Mouse (Mus musculus): ENCODE measurements around the gene Nptxr. TPM values are rescaled to one million over a fixed set of nuclear protein-coding genes. Genes with fewer than 3 reads are reported as not detected.

The Nptxr gene
- 8.0 and 9.7 TPM in 2 replicates for polyA plus RNA-seq (2011; ENCODE audit: insufficient read depth, insufficient read length, low read depth, missing spikeins)

DNA sequence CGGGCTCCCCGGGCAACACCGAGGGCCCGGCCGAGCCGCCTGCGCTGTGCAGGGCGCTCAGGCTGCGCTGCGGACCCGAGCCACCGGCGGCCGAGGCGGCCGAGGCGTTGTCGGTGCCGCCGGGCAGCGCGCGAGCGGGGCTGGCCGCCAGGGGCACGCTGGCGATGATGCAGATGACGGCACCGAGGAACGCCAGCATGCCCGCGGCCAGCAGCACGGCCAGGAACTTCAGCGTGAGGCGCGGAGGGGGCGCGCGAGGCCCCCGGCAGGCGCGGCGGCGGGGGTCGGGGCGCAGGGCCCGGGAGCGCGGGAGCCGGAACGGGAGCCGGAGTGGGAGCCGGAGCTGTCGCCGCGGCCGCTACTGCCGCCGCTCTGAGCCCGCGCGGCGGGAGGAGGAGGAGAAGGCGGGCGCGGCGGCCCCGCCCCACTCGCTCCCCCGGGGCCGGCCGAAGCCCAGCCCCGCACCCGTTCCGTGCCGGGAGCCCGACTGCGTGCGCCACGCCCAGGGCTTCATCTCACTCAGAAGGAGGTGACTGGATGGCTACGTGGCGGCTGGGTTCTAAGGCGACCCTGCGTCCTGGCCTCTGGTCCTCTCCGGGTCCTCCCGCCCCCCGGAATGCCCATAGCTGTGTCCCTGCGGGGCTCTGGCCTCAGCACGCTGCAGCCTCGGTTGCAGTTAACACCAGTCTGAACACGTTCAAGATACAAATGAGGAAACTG lies at the start of gene Nptxr:
Gene Nptxr, minus strand, starts transcription at position 415 of the 720 bp plus-strand sequence.
- no peak for TF ChIP-seq EP300 (IDR thresholded peaks at IDR 0.05; ENCODE audit: insufficient read depth, low read depth, low read length)
- TF ChIP-seq POLR2A (IDR thresholded peaks at IDR 0.05; ENCODE audit: insufficient read depth, low read length) = no peak
- TF ChIP-seq CTCF (IDR thresholded peaks at IDR 0.05; ENCODE audit: low read depth, low read length) = no peak

DNA sequence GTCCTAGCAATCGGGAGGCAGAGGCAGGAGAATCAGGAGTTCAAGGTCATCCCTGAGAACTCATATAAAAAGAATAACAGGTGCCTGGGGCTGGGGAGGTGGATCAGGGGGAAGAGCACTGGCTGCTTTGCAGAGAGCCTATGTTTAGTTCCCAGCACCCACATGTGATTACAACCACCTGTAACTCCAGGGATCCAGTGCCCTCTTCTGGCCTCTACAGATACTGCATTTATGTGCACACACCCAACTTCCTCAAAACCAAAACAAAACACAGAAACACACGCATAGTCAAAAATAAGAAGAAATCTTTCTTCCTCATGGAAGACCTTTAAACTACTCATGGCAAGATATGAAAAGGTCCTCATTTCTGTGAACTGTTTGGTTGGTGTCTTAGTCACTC lies 45.6 kb upstream of the Nptxr start:
- H3K9me3 ChIP-seq (replicated peaks; ENCODE audit: control insufficient read depth, insufficient read depth, low read length, poor library complexity, severe bottlenecking) = no peaks in the 10 kb centered on the region
- no peak for TF ChIP-seq CTCF (IDR thresholded peaks at IDR 0.05; ENCODE audit: low read depth, low read length)
- TF ChIP-seq POLR2A (IDR thresholded peaks at IDR 0.05; ENCODE audit: insufficient read depth, low read length) = no peak
- no peak for TF ChIP-seq EP300 (IDR thresholded peaks at IDR 0.05; ENCODE audit: insufficient read depth, low read depth, low read length)
- no peak overlapping the region for H3K27ac ChIP-seq (ENCODE audit: insufficient read depth, low read length)
- no peaks in the 10 kb centered on the region for H3K36me3 ChIP-seq (ENCODE audit: control insufficient read depth, insufficient read depth, low read length, poor library complexity, severe bottlenecking)
- peaks cover 5% of the 10 kb centered on the region for H3K4me1 ChIP-seq (ENCODE audit: control insufficient read depth, insufficient read depth, low read length)
- H3K4me3 ChIP-seq (ENCODE audit: low read depth, low read length) = no peak overlapping the region
- H3K9ac ChIP-seq (ENCODE audit: low read depth, poor library complexity, severe bottlenecking) = no peak overlapping the region
- H3K27me3 ChIP-seq (ENCODE audit: control insufficient read depth, insufficient read depth, low read length, poor library complexity, severe bottlenecking) = no peaks in the 10 kb centered on the region

More for the DNA sequence above, at the start of gene Nptxr:
- H3K4me3 ChIP-seq (ENCODE audit: low read depth, low read length) = peak within 1 kb of the TSS; percentile 61
- H3K27ac ChIP-seq (ENCODE audit: insufficient read depth, low read length) = no peak within 1 kb of the TSS
- no peaks in the 10 kb centered on the region for H3K9me3 ChIP-seq (replicated peaks; ENCODE audit: control insufficient read depth, insufficient read depth, low read length, poor library complexity, severe bottlenecking)
- peaks cover 14% of the 10 kb centered on the region for H3K27me3 ChIP-seq (ENCODE audit: control insufficient read depth, insufficient read depth, low read length, poor library complexity, severe bottlenecking)
- no peaks in the 10 kb centered on the region for H3K4me1 ChIP-seq (ENCODE audit: control insufficient read depth, insufficient read depth, low read length)
- H3K36me3 ChIP-seq (ENCODE audit: control insufficient read depth, insufficient read depth, low read length, poor library complexity, severe bottlenecking) = no peaks in the 10 kb centered on the region
- H3K9ac ChIP-seq (ENCODE audit: low read depth, poor library complexity, severe bottlenecking) = peak within 1 kb of the TSS; percentile 73

DNA sequence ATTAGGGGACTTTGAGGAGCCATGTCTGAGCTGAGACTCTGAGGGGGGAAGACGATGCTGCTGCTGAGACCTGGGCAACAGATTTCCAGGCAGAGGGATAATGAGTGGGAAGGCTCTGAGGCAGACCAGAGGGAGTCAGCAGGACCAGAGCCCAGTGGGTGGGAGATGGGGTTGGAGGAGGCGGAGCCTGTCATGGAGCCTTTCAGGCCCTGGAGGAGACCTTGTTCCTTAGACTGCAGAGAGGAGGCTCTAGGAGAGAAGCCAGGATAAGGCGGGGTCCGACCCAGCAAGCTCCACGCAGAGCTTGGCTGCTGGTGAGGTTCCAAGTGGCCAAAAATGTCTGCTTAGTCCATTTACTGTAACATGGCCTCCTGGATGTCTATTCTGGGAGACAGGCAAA lies 42.5 kb upstream of the Nptxr start:
- H3K4me3 ChIP-seq (ENCODE audit: low read depth, low read length) = peak overlapping the region; percentile 82
- H3K36me3 ChIP-seq (ENCODE audit: control insufficient read depth, insufficient read depth, low read length, poor library complexity, severe bottlenecking) = no peaks in the 10 kb centered on the region; the same call in 1 of the 2 replicates
- peak overlapping the region; percentile 85 for H3K9ac ChIP-seq (ENCODE audit: low read depth, poor library complexity, severe bottlenecking)
- H3K9me3 ChIP-seq (replicated peaks; ENCODE audit: control insufficient read depth, insufficient read depth, low read length, poor library complexity, severe bottlenecking) = no peaks in the 10 kb centered on the region
- peak overlapping the region; percentile 92 for H3K27ac ChIP-seq (ENCODE audit: insufficient read depth, low read length)
- peaks cover 3% of the 10 kb centered on the region for H3K4me1 ChIP-seq (ENCODE audit: control insufficient read depth, insufficient read depth, low read length)
- TF ChIP-seq EP300 (IDR thresholded peaks at IDR 0.05; ENCODE audit: insufficient read depth, low read depth, low read length) (peak; percentile 80; the same call in 1 of the 2 replicates), CTCF (IDR thresholded peaks at IDR 0.05; ENCODE audit: low read depth, low read length) (no peak), POLR2A (IDR thresholded peaks at IDR 0.05; ENCODE audit: insufficient read depth, low read length) (peak; percentile 53)
- H3K27me3 ChIP-seq (ENCODE audit: control insufficient read depth, insufficient read depth, low read length, poor library complexity, severe bottlenecking) = no peaks in the 10 kb centered on the region

DNA sequence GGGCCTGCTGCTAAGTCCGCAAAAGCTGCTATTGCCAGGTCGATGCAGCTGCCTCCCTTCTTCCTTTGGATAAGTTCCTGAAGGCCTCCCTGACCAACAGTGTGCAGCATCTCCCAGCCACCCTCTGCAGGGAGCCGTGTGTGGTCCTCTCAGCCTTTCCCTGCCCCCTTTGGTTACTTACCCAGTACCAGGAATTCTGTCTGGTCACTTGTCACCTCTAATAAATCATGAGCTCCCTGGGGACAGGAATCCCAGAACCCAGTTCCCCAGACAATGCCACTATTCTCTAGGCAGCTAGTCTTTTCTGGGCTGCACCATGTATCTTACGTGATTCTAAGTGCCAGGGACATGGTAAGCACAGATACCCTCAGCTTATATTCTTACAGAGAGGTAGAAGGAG lies 41.4 kb upstream of the Nptxr start:
- no peak for TF ChIP-seq CTCF (IDR thresholded peaks at IDR 0.05; ENCODE audit: low read depth, low read length)
- TF ChIP-seq EP300 (IDR thresholded peaks at IDR 0.05; ENCODE audit: insufficient read depth, low read depth, low read length) = no peak
- TF ChIP-seq POLR2A (IDR thresholded peaks at IDR 0.05; ENCODE audit: insufficient read depth, low read length) = no peak
- Histone ChIP-seq H3K4me1 (ENCODE audit: control insufficient read depth, insufficient read depth, low read length) (peaks cover 3% of the 10 kb centered on the region), H3K27ac (ENCODE audit: insufficient read depth, low read length) (peak overlapping the region; percentile 92)

DNA sequence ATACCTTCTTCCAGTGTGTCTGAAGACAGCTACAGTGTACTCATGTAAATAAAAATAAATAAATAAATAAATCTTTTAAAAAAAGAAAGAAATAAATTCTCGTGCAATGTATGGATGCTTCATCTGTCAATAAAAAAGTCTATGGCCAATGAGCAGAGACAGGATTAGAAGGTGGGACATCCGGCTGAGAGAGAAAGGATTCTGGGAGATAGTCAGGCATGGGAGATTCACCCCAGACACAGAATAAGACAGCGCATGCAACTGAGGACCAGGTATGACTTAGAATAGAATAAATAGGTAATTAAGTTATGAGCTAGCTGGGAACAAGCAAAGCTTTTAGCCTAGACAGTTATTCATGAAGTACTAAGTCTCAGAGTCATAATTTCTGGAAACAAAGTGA lies 38.4 kb upstream of the Nptxr start:
- no peak overlapping the region for H3K4me3 ChIP-seq (ENCODE audit: low read depth, low read length)
- H3K9ac ChIP-seq (ENCODE audit: low read depth, poor library complexity, severe bottlenecking) = no peak overlapping the region
- no peaks in the 10 kb centered on the region; the same call in 1 of the 2 replicates for H3K36me3 ChIP-seq (ENCODE audit: control insufficient read depth, insufficient read depth, low read length, poor library complexity, severe bottlenecking)
- no peaks in the 10 kb centered on the region for H3K4me1 ChIP-seq (ENCODE audit: control insufficient read depth, insufficient read depth, low read length)
- no peak for TF ChIP-seq CTCF (IDR thresholded peaks at IDR 0.05; ENCODE audit: low read depth, low read length)
- no peak for TF ChIP-seq POLR2A (IDR thresholded peaks at IDR 0.05; ENCODE audit: insufficient read depth, low read length)
- TF ChIP-seq EP300 (IDR thresholded peaks at IDR 0.05; ENCODE audit: insufficient read depth, low read depth, low read length) = no peak
- H3K9me3 ChIP-seq (replicated peaks; ENCODE audit: control insufficient read depth, insufficient read depth, low read length, poor library complexity, severe bottlenecking) = no peaks in the 10 kb centered on the region
- no peak overlapping the region for H3K27ac ChIP-seq (ENCODE audit: insufficient read depth, low read length)
- no peaks in the 10 kb centered on the region for H3K27me3 ChIP-seq (ENCODE audit: control insufficient read depth, insufficient read depth, low read length, poor library complexity, severe bottlenecking)

More for the DNA sequence above, 41.4 kb upstream of the Nptxr start:
- Histone ChIP-seq H3K9ac (ENCODE audit: low read depth, poor library complexity, severe bottlenecking) (peak overlapping the region; percentile 85), H3K36me3 (ENCODE audit: control insufficient read depth, insufficient read depth, low read length, poor library complexity, severe bottlenecking) (no peaks in the 10 kb centered on the region; the same call in 1 of the 2 replicates), H3K9me3 (replicated peaks; ENCODE audit: control insufficient read depth, insufficient read depth, low read length, poor library complexity, severe bottlenecking) (no peaks in the 10 kb centered on the region), H3K4me3 (ENCODE audit: low read depth, low read length) (peak overlapping the region; percentile 91), H3K27me3 (ENCODE audit: control insufficient read depth, insufficient read depth, low read length, poor library complexity, severe bottlenecking) (no peaks in the 10 kb centered on the region)

DNA sequence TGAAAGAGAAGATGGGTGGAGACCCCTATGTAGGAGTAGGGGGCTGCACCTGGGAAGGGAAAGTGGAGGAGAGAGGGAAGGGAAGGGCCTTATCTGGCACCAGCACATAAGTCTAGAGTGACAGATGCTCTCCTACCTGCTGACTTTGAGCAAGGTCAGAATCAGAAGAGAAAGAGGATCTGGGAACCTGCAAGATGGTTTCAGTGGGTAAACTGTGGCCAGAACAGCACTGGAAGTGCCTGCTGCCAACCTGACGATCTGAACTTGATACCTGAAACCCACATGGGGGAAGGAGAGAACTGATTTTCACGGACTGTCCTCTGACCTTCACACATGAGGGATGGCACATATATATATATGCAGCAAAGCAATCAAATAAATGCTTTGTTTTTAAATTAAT lies 35.7 kb upstream of the Nptxr start:
- H3K4me1 ChIP-seq (ENCODE audit: control insufficient read depth, insufficient read depth, low read length) = no peaks in the 10 kb centered on the region
- no peak overlapping the region for H3K27ac ChIP-seq (ENCODE audit: insufficient read depth, low read length)
- no peak for TF ChIP-seq EP300 (IDR thresholded peaks at IDR 0.05; ENCODE audit: insufficient read depth, low read depth, low read length)
- TF ChIP-seq POLR2A (IDR thresholded peaks at IDR 0.05; ENCODE audit: insufficient read depth, low read length) = no peak
- TF ChIP-seq CTCF (IDR thresholded peaks at IDR 0.05; ENCODE audit: low read depth, low read length) = no peak
- H3K9me3 ChIP-seq (replicated peaks; ENCODE audit: control insufficient read depth, insufficient read depth, low read length, poor library complexity, severe bottlenecking) = no peaks in the 10 kb centered on the region
- no peak overlapping the region for H3K4me3 ChIP-seq (ENCODE audit: low read depth, low read length)
- H3K36me3 ChIP-seq (ENCODE audit: control insufficient read depth, insufficient read depth, low read length, poor library complexity, severe bottlenecking) = no peaks in the 10 kb centered on the region; the same call in 1 of the 2 replicates
- H3K27me3 ChIP-seq (ENCODE audit: control insufficient read depth, insufficient read depth, low read length, poor library complexity, severe bottlenecking) = no peaks in the 10 kb centered on the region
- no peak overlapping the region for H3K9ac ChIP-seq (ENCODE audit: low read depth, poor library complexity, severe bottlenecking)
